Mouse (Mus musculus) heart, adult 2 months (tissue): ENCODE measurements at regions not wholly inside any gene's neighbourhood (a gene's known extent, or its start where the extent isn't known, plus 50 kb on each side); places are given as distances from the start of the nearest gene placed in this dataset.

Experiments used
- CTCF ChIP-seq: fragments of 200-600 bp; IDR thresholded peaks from 2 replicates; pipeline ENCODE4 v1.8.1; 2022; ENCODE audit warnings: antibody characterized with exemption, mild to moderate bottlenecking, moderate library complexity
- POLR2A ChIP-seq: fragments of 200-500 bp; IDR thresholded peaks from 2 replicates; pipeline ENCODE4 v1.6.1; 2011; ENCODE audit warnings: mild to moderate bottlenecking, low read depth, low read length, control low read depth; ENCODE audit not compliant: insufficient read depth

DNA sequence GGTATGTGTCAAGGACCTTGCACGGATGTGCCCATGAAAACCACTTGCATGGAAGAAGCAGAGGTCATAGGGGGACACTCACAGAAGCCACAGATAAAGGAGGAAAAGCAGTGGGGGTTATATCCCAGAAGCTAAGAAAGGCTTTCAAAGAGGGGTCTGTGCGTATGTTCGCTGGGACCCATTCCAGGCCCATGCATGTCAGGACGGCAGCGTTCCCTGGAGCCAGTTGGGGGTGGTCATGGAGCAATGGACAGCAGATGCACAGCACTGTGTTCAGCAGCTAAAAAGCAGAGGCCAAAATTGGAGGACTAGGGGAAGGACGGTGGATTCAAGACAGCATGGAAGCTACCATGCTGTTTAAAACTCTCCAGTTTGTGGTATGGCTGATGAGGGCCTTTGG, 52.4 kb upstream of the Lhx8 start:
- TF ChIP-seq CTCF (no peak), POLR2A (no peak)
